Mouse (Mus musculus) heart, postnatal 0 days (tissue): ENCODE data around the gene Wfdc12.
A peak's percentile ranks its signal among the peaks of the same experiment; 100 is the strongest.

Experiments
- CTCF ChIP-seq: IDR thresholded peaks from 2 replicates; pipeline ENCODE4 v1.5.1; 2016; ENCODE audit warnings: antibody characterized with exemption, control low read depth, low read depth
- EP300 ChIP-seq: IDR thresholded peaks from 2 replicates; pipeline ENCODE4 v1.6.1; 2016; ENCODE audit warnings: antibody characterized with exemption, low read depth

- TF ChIP-seq CTCF (peak; percentile 43), EP300 (no peak)
Measured at GRCm38 (mm10) chr2:164188722-164189121, 1.7 kb downstream of the Wfdc12 start.
